Mouse (Mus musculus) midbrain, embryonic 12.5 days (tissue): Measurements from ENCODE around the gene Coil. TPM values are rescaled to one million over a fixed set of nuclear protein-coding genes. Genes with fewer than 3 reads are reported as not detected.

Experiments
- ATAC-seq: fragments of 200-750 bp; cut with Nextera tagmentation; 2 replicates; pipeline ENCODE4 v1.8.0; 2017; ENCODE audit warnings: low read depth, moderate TSS enrichment, moderate library complexity; ENCODE audit not compliant: low FRiP score
- H3K27ac ChIP-seq: fragments of 300-500 bp; sonication (generic); replicated peaks from 2 replicates; pipeline ENCODE4 v1.5.1; 2016; ENCODE audit warnings: mild to moderate bottlenecking
- H3K27me3 ChIP-seq: fragments of 300-500 bp; sonication (generic); 2 replicates; pipeline ENCODE4 v1.6.1; 2016; ENCODE audit warnings: mild to moderate bottlenecking
- H3K36me3 ChIP-seq: fragments of 300-500 bp; sonication (generic); 2 replicates; pipeline ENCODE4 v1.6.1; 2016
- H3K4me1 ChIP-seq: fragments of 300-500 bp; sonication (generic); 2 replicates; pipeline ENCODE4 v1.6.1; 2016
- H3K4me2 ChIP-seq: fragments of 300-500 bp; sonication (generic); replicated peaks from 2 replicates; pipeline ENCODE4 v1.6.1; 2016; ENCODE audit warnings: mild to moderate bottlenecking, moderate library complexity
- H3K4me3 ChIP-seq: fragments of 300-500 bp; sonication (generic); 2 replicates; pipeline ENCODE4 v1.5.1; 2016; ENCODE audit warnings: mild to moderate bottlenecking
- H3K9ac ChIP-seq: fragments of 300-500 bp; sonication (generic); replicated peaks from 2 replicates; pipeline ENCODE4 v1.6.1; 2016; ENCODE audit warnings: mild to moderate bottlenecking, moderate library complexity
- H3K9me3 ChIP-seq: fragments of 300-500 bp; sonication (generic); 2 replicates; pipeline ENCODE4 v1.6.1; 2016; ENCODE audit warnings: mild to moderate bottlenecking
- WGBS: fragments of 180-500 bp; shearing (Covaris S2); methylation state at CpG from one replicate; pipeline ENCODE4 v1.1.7; 2016; 5-methylcytosine and 5-hydroxymethylcytosine counted together
- polyA plus RNA-seq: library from polyadenylated mRNA; unstranded; fragments of >200 nt; fragmentation: Nextera tagmentation; extraction: Ambion mirVana; gene quantifications from 2 replicates; pipeline ENCODE4 v1.2.1, GENCODE M21; 2016

The Coil gene
- polyA plus RNA-seq: 32.9 and 34.2 TPM in 2 replicates

- 35% methylated on average over 2 of the region's 2 CpGs for WGBS
- no peaks in the 10 kb centered on the region for H3K36me3 ChIP-seq
- H3K4me1 ChIP-seq: peaks cover 8% of the 10 kb centered on the region
- H3K4me2 ChIP-seq: no peak within 1 kb of the TSS
- H3K27ac ChIP-seq: no peak within 1 kb of the TSS
- ATAC-seq: no peak
- no peaks in the 10 kb centered on the region for H3K9me3 ChIP-seq
- H3K4me3 ChIP-seq: no peak within 1 kb of the TSS
- H3K9ac ChIP-seq: no peak within 1 kb of the TSS
- no peaks in the 10 kb centered on the region for H3K27me3 ChIP-seq
Observed at GRCm38 (mm10) chr11:88970202-88970732, at the start of gene Coil. TSS of gene Coil (plus strand) at chr11:88970252.

GRCm38 (mm10) chr11:88926566-88926965, 43.5 kb upstream of the Coil start:
- Histone ChIP-seq H3K27me3 (no peaks in the 10 kb centered on the region), H3K4me1 (no peaks in the 10 kb centered on the region), H3K27ac (no peak overlapping the region), H3K9ac (no peak overlapping the region), H3K9me3 (no peaks in the 10 kb centered on the region), H3K4me3 (no peak overlapping the region), H3K36me3 (peaks cover 61% of the 10 kb centered on the region), H3K4me2 (no peak overlapping the region)
- WGBS: 90% methylated on average over 5 of the region's 5 CpGs
- ATAC-seq: no peak

- no peak for ATAC-seq
- Histone ChIP-seq H3K4me3 (no peak overlapping the region), H3K36me3 (peaks cover 49% of the 10 kb centered on the region), H3K27me3 (no peaks in the 10 kb centered on the region), H3K27ac (no peak overlapping the region), H3K4me2 (no peak overlapping the region), H3K9ac (no peak overlapping the region), H3K4me1 (no peaks in the 10 kb centered on the region), H3K9me3 (no peaks in the 10 kb centered on the region)
- WGBS: 80% methylated on average over 14 of the region's 14 CpGs
Observed at GRCm38 (mm10) chr11:88931692-88932530, 38.1 kb upstream of the Coil start.

GRCm38 (mm10) chr11:88933030-88933429, 37.0 kb upstream of the Coil start:
- WGBS: 94% methylated on average over 9 of the region's 9 CpGs
- Histone ChIP-seq H3K4me2 (no peak overlapping the region), H3K4me3 (no peak overlapping the region), H3K27ac (no peak overlapping the region), H3K9me3 (no peaks in the 10 kb centered on the region), H3K36me3 (peaks cover 42% of the 10 kb centered on the region), H3K27me3 (no peaks in the 10 kb centered on the region), H3K4me1 (no peaks in the 10 kb centered on the region), H3K9ac (no peak overlapping the region)
- ATAC-seq: no peak

GRCm38 (mm10) chr11:88934089-88935000, 35.7 kb upstream of the Coil start:
- H3K27me3 ChIP-seq: no peaks in the 10 kb centered on the region
- H3K27ac ChIP-seq: no peak overlapping the region
- H3K4me2 ChIP-seq: no peak overlapping the region
- no peak overlapping the region for H3K4me3 ChIP-seq
- H3K9ac ChIP-seq: no peak overlapping the region
- 95% methylated on average over 19 of the region's 19 CpGs for WGBS
- ATAC-seq: no peak
- peaks cover 43% of the 10 kb centered on the region for H3K36me3 ChIP-seq
- H3K9me3 ChIP-seq: no peaks in the 10 kb centered on the region
- H3K4me1 ChIP-seq: no peaks in the 10 kb centered on the region

GRCm38 (mm10) chr11:88937886-88938285, 32.2 kb upstream of the Coil start:
- Histone ChIP-seq H3K36me3 (peaks cover 46% of the 10 kb centered on the region), H3K27ac (no peak overlapping the region)
- WGBS: 94% methylated on average over 2 of the region's 2 CpGs

GRCm38 (mm10) chr11:88938770-88939169, 31.3 kb upstream of the Coil start:
- no peak overlapping the region for H3K9ac ChIP-seq
- H3K27ac ChIP-seq: no peak overlapping the region
- no peak overlapping the region for H3K4me2 ChIP-seq
- ATAC-seq: no peak
- H3K4me1 ChIP-seq: no peaks in the 10 kb centered on the region
- H3K4me3 ChIP-seq: no peak overlapping the region
- H3K36me3 ChIP-seq: peaks cover 42% of the 10 kb centered on the region
- 97% methylated on average over 2 of the region's 2 CpGs for WGBS
- no peaks in the 10 kb centered on the region for H3K9me3 ChIP-seq
- H3K27me3 ChIP-seq: no peaks in the 10 kb centered on the region

More at GRCm38 (mm10) chr11:88937886-88938285, 32.2 kb upstream of the Coil start:
- no peaks in the 10 kb centered on the region for H3K27me3 ChIP-seq
- H3K4me2 ChIP-seq: no peak overlapping the region
- H3K4me3 ChIP-seq: no peak overlapping the region
- H3K4me1 ChIP-seq: no peaks in the 10 kb centered on the region
- no peaks in the 10 kb centered on the region for H3K9me3 ChIP-seq
- no peak for ATAC-seq
- H3K9ac ChIP-seq: no peak overlapping the region

GRCm38 (mm10) chr11:88939634-88940033, 30.4 kb upstream of the Coil start:
- 97% methylated on average over 4 of the region's 4 CpGs for WGBS

GRCm38 (mm10) chr11:88941489-88941888, 28.6 kb upstream of the Coil start:
- no peak for ATAC-seq
- Histone ChIP-seq H3K4me1 (no peaks in the 10 kb centered on the region), H3K36me3 (peaks cover 53% of the 10 kb centered on the region), H3K9ac (no peak overlapping the region), H3K9me3 (no peaks in the 10 kb centered on the region), H3K4me3 (no peak overlapping the region), H3K27ac (no peak overlapping the region), H3K4me2 (no peak overlapping the region), H3K27me3 (no peaks in the 10 kb centered on the region)
- WGBS: 82% methylated on average over 12 of the region's 12 CpGs

More at GRCm38 (mm10) chr11:88939634-88940033, 30.4 kb upstream of the Coil start:
- Histone ChIP-seq H3K4me3 (no peak overlapping the region), H3K4me2 (no peak overlapping the region), H3K27me3 (no peaks in the 10 kb centered on the region), H3K27ac (no peak overlapping the region), H3K9me3 (no peaks in the 10 kb centered on the region), H3K4me1 (no peaks in the 10 kb centered on the region), H3K9ac (no peak overlapping the region), H3K36me3 (peaks cover 48% of the 10 kb centered on the region)
- no peak for ATAC-seq

GRCm38 (mm10) chr11:88945971-88946585, 24.0 kb upstream of the Coil start:
- ATAC-seq: no peak
- 80% methylated on average over 8 of the region's 8 CpGs for WGBS
- Histone ChIP-seq H3K27me3 (no peaks in the 10 kb centered on the region), H3K36me3 (peaks cover 55% of the 10 kb centered on the region), H3K4me1 (no peaks in the 10 kb centered on the region), H3K4me2 (no peak overlapping the region), H3K9ac (no peak overlapping the region), H3K27ac (no peak overlapping the region), H3K4me3 (no peak overlapping the region), H3K9me3 (no peaks in the 10 kb centered on the region)

GRCm38 (mm10) chr11:88948896-88949295, 21.2 kb upstream of the Coil start:
- Histone ChIP-seq H3K27me3 (no peaks in the 10 kb centered on the region), H3K4me3 (no peak overlapping the region), H3K27ac (no peak overlapping the region), H3K4me1 (peaks cover 5% of the 10 kb centered on the region; the same call in 1 of the 2 replicates), H3K9me3 (no peaks in the 10 kb centered on the region), H3K9ac (no peak overlapping the region), H3K4me2 (no peak overlapping the region), H3K36me3 (peaks cover 43% of the 10 kb centered on the region)
- WGBS: 76% methylated on average over 8 of the region's 8 CpGs
- no peak for ATAC-seq
